In genomic region chr6:97488821-97489220, GRCm38 (mm10) we compare ENCODE assay signal across 9 mouse cellular contexts.
A peak's percentile ranks its signal among the peaks of the same experiment; 100 is the strongest.
DNase-seq lines count a peak whose midpoint lies in the region; ATAC-seq lines count a peak whose summit lies in the region.
"Had no signal": no experiment of that assay in that cellular context is flagged by ENCODE, and none has a peak within 500 bp of the region (broad histone marks: within the 10 kb centered on the region; RNA-seq: fewer than 3 reads in every experiment).

No protein-coding gene starts in this region.

- no peak for ATAC-seq in hindbrain, embryonic 11.5 days (ENCODE audit: low FRiP score)
- ATAC-seq in hindbrain, embryonic 12.5 days (ENCODE audit: low FRiP score), result no peak
- ATAC-seq in midbrain, embryonic 12.5 days (ENCODE audit: low FRiP score, low read depth), result 0 out of 2 replicates have a peak, but pooled peaks have one; percentile 56
- no peak for ATAC-seq in frontal cortex, adult (ENCODE audit: low TSS enrichment)

- H3K9ac ChIP-seq in hindbrain, embryonic 11.5 days (ENCODE audit: low read depth, low read length), result no peak overlapping the region
- no peak overlapping the region for H3K9ac ChIP-seq in hindbrain, embryonic 12.5 days
- no peak overlapping the region for H3K9ac ChIP-seq in midbrain, embryonic 12.5 days (replicated peaks)

- H3K4me2 ChIP-seq in hindbrain, embryonic 11.5 days (replicated peaks; ENCODE audit: low read depth, low read length), result no peak overlapping the region
- H3K4me2 ChIP-seq in hindbrain, embryonic 12.5 days (replicated peaks), result no peak overlapping the region
- H3K4me2 ChIP-seq in midbrain, embryonic 12.5 days (replicated peaks), result no peak overlapping the region

- no peaks in the 10 kb centered on the region for H3K9me3 ChIP-seq in hindbrain, embryonic 11.5 days (ENCODE audit: control insufficient read depth, low read length)
- no peaks in the 10 kb centered on the region for H3K9me3 ChIP-seq in hindbrain, embryonic 12.5 days (replicated peaks)
- no peaks in the 10 kb centered on the region for H3K9me3 ChIP-seq in midbrain, embryonic 12.5 days

- peaks cover 4% of the 10 kb centered on the region; the same call in 1 of the 2 replicates for H3K27me3 ChIP-seq in hindbrain, embryonic 11.5 days (ENCODE audit: control insufficient read depth, insufficient read depth, low read length)
- H3K27me3 ChIP-seq in hindbrain, embryonic 12.5 days, result peaks cover 17% of the 10 kb centered on the region; the same call in 1 of the 2 replicates
- peaks cover 33% of the 10 kb centered on the region for H3K27me3 ChIP-seq in midbrain, embryonic 12.5 days

- peaks cover 12% of the 10 kb centered on the region for H3K4me1 ChIP-seq in hindbrain, embryonic 11.5 days (replicated peaks; ENCODE audit: control insufficient read depth, insufficient read depth, low read length)
- peaks cover 25% of the 10 kb centered on the region for H3K4me1 ChIP-seq in hindbrain, embryonic 12.5 days
- H3K4me1 ChIP-seq in midbrain, embryonic 12.5 days, result peaks cover 24% of the 10 kb centered on the region

- H3K4me3 ChIP-seq in hindbrain, embryonic 11.5 days (ENCODE audit: low read depth, low read length), result no peak overlapping the region
- H3K4me3 ChIP-seq in hindbrain, embryonic 12.5 days, result no peak overlapping the region
- H3K4me3 ChIP-seq in midbrain, embryonic 12.5 days, result no peak overlapping the region
- H3K4me3 ChIP-seq: myocyte had no signal

- no peaks in the 10 kb centered on the region for H3K36me3 ChIP-seq in hindbrain, embryonic 11.5 days (ENCODE audit: control insufficient read depth, insufficient read depth, low read length)
- H3K36me3 ChIP-seq in hindbrain, embryonic 12.5 days, result 0 out of 2 replicates have a peak, but pooled peaks cover 4% of the 10 kb centered on the region
- H3K36me3 ChIP-seq in midbrain, embryonic 12.5 days, result no peaks in the 10 kb centered on the region

- DNase-seq in hindbrain, embryonic 11.5 days (ENCODE audit: low spot score), result peak; percentile 45
- peak; percentile 50 for DNase-seq in embryo, embryonic 10.5 days (ENCODE audit: low spot score)
- DNase-seq in heart, adult 9 months (ENCODE audit: low spot score in 2 of 2), result peak; percentile 72 to 76
- DNase-seq in spleen, adult 12 weeks (ENCODE audit: low spot score), result no peak
- no peak for DNase-seq in right cerebral cortex, postnatal 14 days

- 33% methylated on average over 7 of the region's 7 CpGs for WGBS in hindbrain, embryonic 11.5 days
- 30% methylated on average over 7 of the region's 7 CpGs for WGBS in hindbrain, embryonic 12.5 days
- 26% methylated on average over 7 of the region's 7 CpGs for WGBS in midbrain, embryonic 12.5 days

- H3K27ac ChIP-seq in hindbrain, embryonic 11.5 days (ENCODE audit: low read depth, low read length), result no peak overlapping the region
- no peak overlapping the region for H3K27ac ChIP-seq in hindbrain, embryonic 12.5 days
- H3K27ac ChIP-seq in midbrain, embryonic 12.5 days (replicated peaks), result no peak overlapping the region

Comparison
In these comparisons a context has a peak if more than half of its experiments do, and no peak if none do; other contexts are left out.
1. DNase-seq: peak in hindbrain, embryonic 11.5 days (single experiment), embryo, embryonic 10.5 days (single experiment) and heart, adult 9 months (2 of 2); none in spleen, adult 12 weeks (single experiment) and right cerebral cortex, postnatal 14 days (single experiment).